Mouse (Mus musculus) bone marrow macrophage, adult 2 months (primary cell): ENCODE results near the gene Fau.

Experiments used
- CTCF ChIP-seq: IDR thresholded peaks from 2 replicates; pipeline ENCODE4 v1.5.1; 2012; ENCODE audit warnings: low read depth, mild to moderate bottlenecking, low read length, moderate library complexity
- POLR2A ChIP-seq: IDR thresholded peaks from 2 replicates; pipeline ENCODE4 v1.6.1; 2012; ENCODE audit warnings: mild to moderate bottlenecking, low read depth, low read length, borderline replicate concordance

- TF ChIP-seq POLR2A (no peak), CTCF (no peak)
Measured at GRCm38 (mm10) chr19:6056696-6057095, 948 bp upstream of the Fau start.
